Mouse (Mus musculus): ENCODE data around the gene Wiz. TPM values are rescaled to one million over a fixed set of nuclear protein-coding genes. Genes with fewer than 3 reads are reported as not detected.

The Wiz gene
- polyA plus RNA-seq, 1 experiment = 25.2 TPM

DNA sequence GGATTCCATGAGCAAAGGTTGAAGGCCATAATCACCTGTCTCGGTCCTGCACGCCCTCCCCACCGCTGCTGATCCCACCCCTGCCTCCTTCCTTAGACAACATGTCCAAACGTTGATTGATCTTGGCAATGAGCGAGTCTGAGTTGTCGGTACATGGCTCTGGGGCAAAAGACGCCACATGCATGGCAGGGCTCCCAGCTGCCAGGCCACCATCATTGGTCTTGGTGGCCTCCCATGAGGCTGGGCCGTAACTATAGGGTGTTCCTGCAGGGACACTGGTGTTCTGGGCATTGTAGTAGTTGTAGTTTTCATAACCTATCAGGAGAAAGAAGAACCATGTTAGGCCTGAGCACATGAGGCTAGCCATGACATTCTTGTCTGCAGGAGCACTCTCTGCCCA lies 72.2 kb downstream of the Wiz start:
- TF ChIP-seq POLR2A (IDR thresholded peaks at IDR 0.05; ENCODE audit: control insufficient read depth, low read depth, low read length) (no peak), CTCF (IDR thresholded peaks at IDR 0.05; ENCODE audit: control insufficient read depth, insufficient read depth, insufficient replicate concordance, low read depth, low read length) (no peak)
- no peak overlapping the region for H3K4me3 ChIP-seq (ENCODE audit: control insufficient read depth, low read depth, low read length)
- peaks cover 2% of the 10 kb centered on the region; the same call in 1 of the 2 replicates for H3K4me1 ChIP-seq (ENCODE audit: control insufficient read depth, insufficient read depth, low read length)
- no peaks in the 10 kb centered on the region for H3K27me3 ChIP-seq (ENCODE audit: control insufficient read depth, insufficient read depth, low read length)
- peaks cover 5% of the 10 kb centered on the region for H3K36me3 ChIP-seq (ENCODE audit: control insufficient read depth, insufficient read depth, low read length)
- H3K27ac ChIP-seq (ENCODE audit: control insufficient read depth, insufficient read depth, low read depth, low read length) = no peak overlapping the region

DNA sequence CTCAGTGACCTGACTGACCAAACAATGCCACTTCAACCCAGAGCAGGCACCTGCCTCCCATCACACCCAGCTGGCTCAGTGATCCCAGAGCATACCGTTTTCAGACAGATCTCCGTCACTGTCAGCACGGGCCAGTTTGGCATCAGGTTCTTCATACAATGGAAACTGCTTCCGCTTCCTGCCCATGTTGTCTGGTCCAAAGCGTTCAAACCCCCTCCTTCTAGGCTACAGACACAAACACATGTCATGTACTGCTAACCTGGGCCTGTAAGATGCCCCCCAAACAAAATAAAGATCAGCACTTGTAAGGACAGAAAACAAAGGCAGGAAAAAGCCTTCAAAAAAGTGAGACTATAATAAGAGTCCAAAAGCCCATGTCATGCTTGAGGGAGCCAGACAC lies 73.7 kb downstream of the Wiz start:
- Histone ChIP-seq H3K27me3 (ENCODE audit: control insufficient read depth, insufficient read depth, low read length) (no peaks in the 10 kb centered on the region), H3K36me3 (ENCODE audit: control insufficient read depth, insufficient read depth, low read length) (peaks cover 10% of the 10 kb centered on the region), H3K4me1 (ENCODE audit: control insufficient read depth, insufficient read depth, low read length) (peaks cover 2% of the 10 kb centered on the region; the same call in 1 of the 2 replicates), H3K4me3 (ENCODE audit: control insufficient read depth, low read depth, low read length) (no peak overlapping the region), H3K27ac (ENCODE audit: control insufficient read depth, insufficient read depth, low read depth, low read length) (no peak overlapping the region)
- TF ChIP-seq CTCF (IDR thresholded peaks at IDR 0.05; ENCODE audit: control insufficient read depth, insufficient read depth, insufficient replicate concordance, low read depth, low read length) (no peak), POLR2A (IDR thresholded peaks at IDR 0.05; ENCODE audit: control insufficient read depth, low read depth, low read length) (no peak)

DNA sequence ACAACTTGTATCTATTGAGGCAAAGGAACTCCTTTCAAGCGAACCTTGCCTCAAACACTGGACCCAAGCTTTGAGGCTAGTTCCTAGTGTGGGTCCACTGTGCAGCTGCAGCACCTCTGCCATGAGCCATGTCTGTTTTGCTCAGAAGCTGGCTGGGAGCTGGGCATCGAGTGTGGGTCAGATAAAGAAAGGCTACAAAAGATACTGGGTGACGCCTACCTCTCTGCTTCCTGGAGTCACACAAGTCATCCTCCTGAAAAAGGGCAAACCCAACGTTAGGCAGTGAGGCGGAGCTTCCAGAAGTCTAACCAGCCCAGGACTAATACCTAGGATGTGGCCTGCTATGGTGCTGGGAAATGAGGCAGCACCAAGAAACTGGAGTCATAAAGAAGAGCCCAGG lies 75.3 kb downstream of the Wiz start:
- Histone ChIP-seq H3K27me3 (ENCODE audit: control insufficient read depth, insufficient read depth, low read length) (no peaks in the 10 kb centered on the region), H3K36me3 (ENCODE audit: control insufficient read depth, insufficient read depth, low read length) (peaks cover 13% of the 10 kb centered on the region), H3K4me1 (ENCODE audit: control insufficient read depth, insufficient read depth, low read length) (no peaks in the 10 kb centered on the region), H3K27ac (ENCODE audit: control insufficient read depth, insufficient read depth, low read depth, low read length) (no peak overlapping the region), H3K4me3 (ENCODE audit: control insufficient read depth, low read depth, low read length) (no peak overlapping the region)
- TF ChIP-seq POLR2A (IDR thresholded peaks at IDR 0.05; ENCODE audit: control insufficient read depth, low read depth, low read length) (no peak), CTCF (IDR thresholded peaks at IDR 0.05; ENCODE audit: control insufficient read depth, insufficient read depth, insufficient replicate concordance, low read depth, low read length) (no peak)

DNA sequence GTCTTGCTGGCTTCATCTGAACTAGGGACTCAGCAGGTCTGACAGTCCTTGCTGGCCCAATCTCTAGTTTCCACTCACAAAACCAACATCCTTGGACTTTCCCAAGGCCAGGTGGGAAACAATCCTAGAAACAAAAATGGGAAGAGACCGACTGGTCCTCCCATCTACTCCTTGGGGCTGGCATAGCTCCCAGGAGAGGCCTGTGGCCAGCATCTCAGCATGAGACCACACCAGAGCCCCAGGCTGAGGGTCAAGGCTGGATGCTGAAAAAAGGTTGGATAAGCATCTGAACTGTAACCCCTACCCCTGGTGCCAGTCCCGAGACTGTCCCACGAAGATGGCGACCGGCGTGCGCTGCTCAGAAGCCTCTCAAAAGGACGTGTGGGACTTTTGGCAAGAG lies 76.4 kb downstream of the Wiz start:
- no peak for TF ChIP-seq POLR2A (IDR thresholded peaks at IDR 0.05; ENCODE audit: control insufficient read depth, low read depth, low read length)
- TF ChIP-seq CTCF (IDR thresholded peaks at IDR 0.05; ENCODE audit: control insufficient read depth, insufficient read depth, insufficient replicate concordance, low read depth, low read length) = no peak
- H3K36me3 ChIP-seq (ENCODE audit: control insufficient read depth, insufficient read depth, low read length) = peaks cover 13% of the 10 kb centered on the region
- no peak overlapping the region for H3K4me3 ChIP-seq (ENCODE audit: control insufficient read depth, low read depth, low read length)
- no peaks in the 10 kb centered on the region for H3K4me1 ChIP-seq (ENCODE audit: control insufficient read depth, insufficient read depth, low read length)
- H3K27me3 ChIP-seq (ENCODE audit: control insufficient read depth, insufficient read depth, low read length) = no peaks in the 10 kb centered on the region
- H3K27ac ChIP-seq (ENCODE audit: control insufficient read depth, insufficient read depth, low read depth, low read length) = no peak overlapping the region

- TF ChIP-seq POLR2A (IDR thresholded peaks at IDR 0.05; ENCODE audit: control insufficient read depth, low read depth, low read length) (no peak), CTCF (IDR thresholded peaks at IDR 0.05; ENCODE audit: control insufficient read depth, insufficient read depth, insufficient replicate concordance, low read depth, low read length) (no peak)
- H3K4me3 ChIP-seq (ENCODE audit: control insufficient read depth, low read depth, low read length) = no peak overlapping the region
- H3K4me1 ChIP-seq (ENCODE audit: control insufficient read depth, insufficient read depth, low read length) = no peaks in the 10 kb centered on the region
- H3K27ac ChIP-seq (ENCODE audit: control insufficient read depth, insufficient read depth, low read depth, low read length) = no peak overlapping the region
- H3K36me3 ChIP-seq (ENCODE audit: control insufficient read depth, insufficient read depth, low read length) = peaks cover 12% of the 10 kb centered on the region
- H3K27me3 ChIP-seq (ENCODE audit: control insufficient read depth, insufficient read depth, low read length) = no peaks in the 10 kb centered on the region
Observed at GRCm38 (mm10) chr17:32307963-32308362, 81.3 kb downstream of the Wiz start.

Other genes starting within 250 kb of the Wiz start
- 1.5 and 1.7 TPM in 2 replicates for gene Notch3, start 222.6 kb downstream of the Wiz start, polyA plus RNA-seq (2012; rRNA removed)
- 0.10 and 0.11 TPM in 2 replicates for gene Ephx3, start 199.9 kb downstream of the Wiz start, polyA plus RNA-seq (2012; rRNA removed)
- gene Brd4, start 104.7 kb downstream of the Wiz start, polyA plus RNA-seq (2012; rRNA removed) = 17.3 and 17.6 TPM in 2 replicates
- 39.3 and 43.5 TPM in 2 replicates for gene Akap8, start 68.2 kb downstream of the Wiz start, polyA plus RNA-seq (2012; rRNA removed)
- 107 and 129 TPM in 2 replicates for gene Akap8l, start 38.8 kb downstream of the Wiz start, polyA plus RNA-seq (2012; rRNA removed)
- 3.7 and 5.3 TPM in 2 replicates for gene Rasal3, start 14.1 kb upstream of the Wiz start, polyA plus RNA-seq (2012; rRNA removed)
- gene Pglyrp2, start 34.7 kb upstream of the Wiz start, polyA plus RNA-seq (2012; rRNA removed) = 2.0 and 2.4 TPM in 2 replicates
- gene Cyp4f39, start 63.3 kb upstream of the Wiz start, polyA plus RNA-seq (2012; rRNA removed) = 67.7 and 68.8 TPM in 2 replicates
- 1.4 TPM in 2 replicates for gene Cyp4f17, start 116.6 kb upstream of the Wiz start, polyA plus RNA-seq (2012; rRNA removed)
- 0.73 and 1.1 TPM in 2 replicates for gene Cyp4f16, start 147.1 kb upstream of the Wiz start, polyA plus RNA-seq (2012; rRNA removed)
- 1.9 and 2.2 TPM in 2 replicates for gene Cyp4f37, start 231.9 kb upstream of the Wiz start, polyA plus RNA-seq (2012; rRNA removed)